Mouse (Mus musculus) hindbrain, embryonic 15.5 days (tissue): ENCODE measurements at regions not wholly inside any gene's neighbourhood (a gene's known extent, or its start where the extent isn't known, plus 50 kb on each side); places are given as distances from the start of the nearest gene placed in this dataset.

ENCODE experiments used
- ATAC-seq: fragments of 200-750 bp; cut with Nextera tagmentation; 2 replicates; pipeline ENCODE4 v1.8.0; 2017; ENCODE audit warnings: low read depth, moderate number of reproducible peaks, moderate TSS enrichment; ENCODE audit not compliant: low FRiP score
- H3K27ac ChIP-seq: fragments of 300-500 bp; sonication (generic); replicated peaks from 2 replicates; pipeline ENCODE4 v1.5.1; 2015; ENCODE audit warnings: mild to moderate bottlenecking, inconsistent platforms
- H3K27me3 ChIP-seq: fragments of 300-500 bp; sonication (generic); 2 replicates; pipeline ENCODE4 v1.6.1; 2015; ENCODE audit warnings: control low read depth, inconsistent platforms
- H3K36me3 ChIP-seq: fragments of 300-500 bp; sonication (generic); 2 replicates; pipeline ENCODE4 v1.6.1; 2015; ENCODE audit warnings: control low read depth, inconsistent platforms
- H3K4me1 ChIP-seq: fragments of 300-500 bp; sonication (generic); replicated peaks from 2 replicates; pipeline ENCODE4 v1.6.1; 2015; ENCODE audit warnings: control low read depth, inconsistent platforms
- H3K4me2 ChIP-seq: fragments of 300-500 bp; sonication (generic); 2 replicates; pipeline ENCODE4 v1.6.1; 2015; ENCODE audit warnings: moderate library complexity, mild to moderate bottlenecking, inconsistent platforms
- H3K4me3 ChIP-seq: fragments of 300-500 bp; sonication (generic); 2 replicates; pipeline ENCODE4 v1.5.1; 2015; ENCODE audit warnings: mild to moderate bottlenecking, inconsistent platforms
- H3K9ac ChIP-seq: fragments of 300-500 bp; sonication (generic); 2 replicates; pipeline ENCODE4 v1.6.1; 2015; ENCODE audit warnings: inconsistent platforms
- H3K9me3 ChIP-seq: fragments of 300-500 bp; sonication (generic); 2 replicates; pipeline ENCODE4 v1.6.1; 2016; ENCODE audit warnings: control low read depth, inconsistent platforms
- WGBS: fragments of 180-500 bp; shearing (Covaris S2); methylation state at CpG from one replicate; pipeline ENCODE4 v1.1.7; 2015; 5-methylcytosine and 5-hydroxymethylcytosine counted together

DNA sequence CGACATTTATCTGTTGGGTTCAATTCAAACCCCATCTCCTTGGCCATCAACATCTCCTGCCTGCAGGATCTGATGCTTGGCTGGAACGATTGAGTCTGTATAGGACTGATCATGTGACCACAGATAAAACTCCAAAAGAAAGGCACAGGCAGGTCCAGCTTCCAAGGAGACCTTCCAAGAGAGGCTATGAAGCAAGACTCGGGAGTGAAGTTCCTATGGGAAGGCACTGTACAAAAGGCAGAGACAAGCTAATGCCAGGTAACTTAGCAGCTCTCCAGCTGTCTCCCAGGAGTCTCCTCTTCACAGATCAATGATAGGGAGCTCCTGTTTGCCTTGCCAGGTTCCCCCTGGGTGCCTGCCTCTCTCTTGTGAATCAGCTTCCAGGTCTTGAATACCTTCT lies 528.2 kb upstream of the Adamts16 start:
- Histone ChIP-seq H3K4me1 (no peaks in the 10 kb centered on the region), H3K36me3 (no peaks in the 10 kb centered on the region), H3K27me3 (no peaks in the 10 kb centered on the region), H3K9ac (no peak overlapping the region), H3K9me3 (no peaks in the 10 kb centered on the region), H3K4me2 (no peak overlapping the region), H3K4me3 (no peak overlapping the region), H3K27ac (no peak overlapping the region)
- 86% methylated on average over 3 of the region's 3 CpGs for WGBS
- no peak for ATAC-seq

- H3K9me3 ChIP-seq = no peaks in the 10 kb centered on the region
- H3K27me3 ChIP-seq = no peaks in the 10 kb centered on the region
- WGBS = 65% methylated on average over 3 of the region's 3 CpGs
- no peaks in the 10 kb centered on the region for H3K4me1 ChIP-seq
- H3K4me3 ChIP-seq = no peak overlapping the region
- H3K27ac ChIP-seq = no peak overlapping the region
- no peaks in the 10 kb centered on the region for H3K36me3 ChIP-seq
- no peak overlapping the region for H3K9ac ChIP-seq
- no peak overlapping the region for H3K4me2 ChIP-seq
- no peak for ATAC-seq
Measured at GRCm38 (mm10) chr13:71365261-71365660, 523.6 kb upstream of the Adamts16 start.

GRCm38 (mm10) chr13:71362311-71362710 lies 520.7 kb upstream of the Adamts16 start:
- Histone ChIP-seq H3K27me3 (no peaks in the 10 kb centered on the region), H3K4me3 (no peak overlapping the region), H3K4me2 (no peak overlapping the region), H3K9me3 (no peaks in the 10 kb centered on the region), H3K4me1 (no peaks in the 10 kb centered on the region), H3K27ac (no peak overlapping the region), H3K9ac (no peak overlapping the region), H3K36me3 (no peaks in the 10 kb centered on the region)
- 91% methylated on average over 5 of the region's 5 CpGs for WGBS
- no peak for ATAC-seq

GRCm38 (mm10) chr13:71359112-71359511 lies 517.5 kb upstream of the Adamts16 start:
- Histone ChIP-seq H3K4me1 (no peaks in the 10 kb centered on the region), H3K9ac (no peak overlapping the region), H3K4me2 (peak overlapping the region; percentile 6; the same call in 1 of the 2 replicates), H3K4me3 (no peak overlapping the region), H3K27me3 (no peaks in the 10 kb centered on the region), H3K36me3 (no peaks in the 10 kb centered on the region), H3K9me3 (no peaks in the 10 kb centered on the region), H3K27ac (no peak overlapping the region)
- ATAC-seq = no peak
- WGBS = 79% methylated on average over 11 of the region's 11 CpGs

DNA sequence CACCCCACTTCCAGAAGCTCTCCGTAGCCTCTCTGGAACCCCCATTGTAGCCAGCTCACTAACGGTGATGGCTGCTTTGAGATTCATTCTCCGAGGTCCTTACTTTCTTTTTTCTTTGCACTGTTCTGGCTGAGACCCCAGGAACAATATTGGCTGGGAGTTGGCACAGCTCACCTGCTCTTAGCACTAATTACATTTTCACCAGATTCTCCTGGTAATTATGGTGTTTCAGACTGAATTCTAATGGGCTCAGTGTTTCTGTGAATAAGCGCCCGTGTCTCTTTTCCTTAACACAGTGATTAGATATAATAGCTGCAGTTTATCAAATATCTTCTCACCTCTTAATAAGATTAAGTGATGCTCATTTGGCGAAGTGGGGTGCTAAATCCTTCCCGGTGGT lies 509.2 kb upstream of the Adamts16 start:
- Histone ChIP-seq H3K9ac (no peak overlapping the region), H3K27me3 (no peaks in the 10 kb centered on the region), H3K9me3 (no peaks in the 10 kb centered on the region), H3K36me3 (no peaks in the 10 kb centered on the region), H3K4me1 (no peaks in the 10 kb centered on the region), H3K4me2 (no peak overlapping the region), H3K4me3 (no peak overlapping the region), H3K27ac (no peak overlapping the region)
- 60% methylated on average over 7 of the region's 7 CpGs for WGBS
- no peak for ATAC-seq

GRCm38 (mm10) chr13:71342921-71343320 lies 501.3 kb upstream of the Adamts16 start:
- no peak overlapping the region for H3K27ac ChIP-seq
- no peak for ATAC-seq
- H3K36me3 ChIP-seq = no peaks in the 10 kb centered on the region
- 96% methylated on average over 1 of the region's 1 CpGs for WGBS
- no peaks in the 10 kb centered on the region for H3K27me3 ChIP-seq
- H3K9me3 ChIP-seq = no peaks in the 10 kb centered on the region
- no peaks in the 10 kb centered on the region for H3K4me1 ChIP-seq
- no peak overlapping the region for H3K9ac ChIP-seq
- H3K4me3 ChIP-seq = no peak overlapping the region
- H3K4me2 ChIP-seq = no peak overlapping the region

DNA sequence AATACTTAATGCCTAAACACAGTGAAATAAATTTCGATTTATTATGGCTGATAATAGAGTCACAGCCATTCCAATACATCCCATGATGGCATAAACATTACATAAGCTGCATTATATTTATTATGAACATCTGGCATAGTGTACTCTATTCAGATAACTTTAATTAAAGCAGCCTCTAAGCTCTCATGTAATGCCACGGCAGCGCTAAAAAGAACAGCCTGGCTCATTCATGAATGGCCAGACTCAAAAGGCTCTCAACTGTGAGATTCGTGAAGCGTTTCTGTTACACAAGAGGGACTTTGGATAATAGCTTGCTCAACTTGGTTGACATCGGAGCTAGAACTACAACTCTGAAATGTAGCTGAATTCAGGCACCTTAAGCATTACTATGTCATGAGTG lies 497.1 kb upstream of the Adamts16 start:
- H3K4me3 ChIP-seq = no peak overlapping the region
- no peak for ATAC-seq
- H3K36me3 ChIP-seq = no peaks in the 10 kb centered on the region
- no peaks in the 10 kb centered on the region for H3K27me3 ChIP-seq
- 33% methylated on average over 6 of the region's 6 CpGs for WGBS
- no peak overlapping the region for H3K4me2 ChIP-seq
- no peak overlapping the region for H3K27ac ChIP-seq
- H3K9ac ChIP-seq = no peak overlapping the region
- no peaks in the 10 kb centered on the region for H3K4me1 ChIP-seq
- no peaks in the 10 kb centered on the region for H3K9me3 ChIP-seq

DNA sequence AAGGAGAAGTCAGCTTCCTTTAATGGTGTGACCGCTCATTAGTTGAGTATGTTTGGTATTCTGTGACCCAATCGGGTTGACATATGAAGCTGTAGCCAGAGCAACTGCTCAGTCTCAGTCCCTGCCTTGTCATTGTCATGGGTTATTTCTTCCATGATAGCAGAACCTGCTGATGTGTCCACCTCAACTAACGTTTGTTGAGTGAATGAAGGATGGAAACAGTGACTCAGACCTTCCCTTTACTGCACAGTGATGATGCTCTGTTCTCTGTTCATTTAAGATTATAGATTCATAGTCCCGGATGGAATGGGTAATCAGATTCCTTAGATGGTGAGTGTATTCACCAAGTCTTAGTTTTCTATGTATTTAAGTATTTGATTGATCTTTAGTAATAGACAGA lies 493.3 kb upstream of the Adamts16 start:
- no peak overlapping the region for H3K27ac ChIP-seq
- H3K4me2 ChIP-seq = no peak overlapping the region
- no peak overlapping the region for H3K9ac ChIP-seq
- H3K9me3 ChIP-seq = no peaks in the 10 kb centered on the region
- whole genome bisulfite sequencing = 89% methylated on average over 4 of the region's 4 CpGs
- no peaks in the 10 kb centered on the region for H3K36me3 ChIP-seq
- ATAC-seq = no peak
- H3K4me3 ChIP-seq = no peak overlapping the region
- H3K4me1 ChIP-seq = no peaks in the 10 kb centered on the region
- no peaks in the 10 kb centered on the region; the same call in 1 of the 2 replicates for H3K27me3 ChIP-seq

DNA sequence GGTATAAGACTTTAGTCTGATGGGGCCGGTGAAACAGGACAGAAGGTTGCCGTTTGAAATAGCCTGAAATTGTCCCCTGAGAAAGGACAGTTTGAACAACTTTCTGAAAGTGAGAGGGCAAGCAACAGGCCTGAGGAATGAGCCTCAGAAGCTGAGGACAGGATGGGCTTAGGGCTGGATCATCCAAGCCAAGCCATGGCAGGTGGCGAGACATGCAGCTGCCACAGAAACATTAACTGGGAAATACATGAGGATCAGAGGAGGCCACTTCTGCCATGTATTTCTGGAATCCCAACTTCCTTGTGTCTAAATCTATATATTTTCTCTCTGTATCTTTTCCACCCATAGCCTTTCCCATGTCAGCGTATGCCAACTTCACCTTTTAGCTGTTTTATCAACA lies 491.5 kb upstream of the Adamts16 start:
- no peak overlapping the region for H3K4me3 ChIP-seq
- H3K9me3 ChIP-seq = no peaks in the 10 kb centered on the region
- H3K4me2 ChIP-seq = no peak overlapping the region
- 92% methylated on average over 4 of the region's 4 CpGs for WGBS
- no peaks in the 10 kb centered on the region for H3K4me1 ChIP-seq
- H3K9ac ChIP-seq = no peak overlapping the region
- H3K36me3 ChIP-seq = no peaks in the 10 kb centered on the region
- no peaks in the 10 kb centered on the region; the same call in 1 of the 2 replicates for H3K27me3 ChIP-seq
- ATAC-seq = no peak
- no peak overlapping the region for H3K27ac ChIP-seq

DNA sequence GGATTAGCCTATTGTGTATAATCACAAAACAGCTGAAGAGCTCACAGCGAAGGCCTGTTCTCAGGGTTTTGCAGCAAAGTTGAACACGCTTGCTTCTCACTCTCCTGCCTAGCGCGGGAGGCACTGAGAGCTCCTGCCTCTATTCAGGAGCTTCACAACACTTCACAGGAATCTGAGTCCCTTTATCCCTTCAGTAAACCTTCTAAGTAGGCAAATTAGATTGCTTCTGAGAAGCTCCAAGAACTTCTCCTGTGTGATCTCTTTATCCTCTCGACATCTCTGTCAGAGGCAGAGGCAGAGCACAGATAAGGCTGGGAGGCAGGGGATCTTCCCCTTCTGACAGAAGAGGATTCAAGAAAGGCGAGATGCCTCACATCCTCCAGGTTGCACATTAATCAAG lies 488.7 kb upstream of the Adamts16 start:
- no peak overlapping the region for H3K4me2 ChIP-seq
- no peak overlapping the region for H3K27ac ChIP-seq
- H3K9me3 ChIP-seq = no peaks in the 10 kb centered on the region
- H3K36me3 ChIP-seq = no peaks in the 10 kb centered on the region
- H3K27me3 ChIP-seq = no peaks in the 10 kb centered on the region; the same call in 1 of the 2 replicates
- H3K4me3 ChIP-seq = no peak overlapping the region
- H3K9ac ChIP-seq = no peak overlapping the region
- no peak for ATAC-seq
- 40% methylated on average over 6 of the region's 6 CpGs for WGBS
- H3K4me1 ChIP-seq = no peaks in the 10 kb centered on the region

- no peak for ATAC-seq
- 77% methylated on average over 4 of the region's 4 CpGs for WGBS
Measured at GRCm38 (mm10) chr13:71327802-71328753, 486.5 kb upstream of the Adamts16 start.

DNA sequence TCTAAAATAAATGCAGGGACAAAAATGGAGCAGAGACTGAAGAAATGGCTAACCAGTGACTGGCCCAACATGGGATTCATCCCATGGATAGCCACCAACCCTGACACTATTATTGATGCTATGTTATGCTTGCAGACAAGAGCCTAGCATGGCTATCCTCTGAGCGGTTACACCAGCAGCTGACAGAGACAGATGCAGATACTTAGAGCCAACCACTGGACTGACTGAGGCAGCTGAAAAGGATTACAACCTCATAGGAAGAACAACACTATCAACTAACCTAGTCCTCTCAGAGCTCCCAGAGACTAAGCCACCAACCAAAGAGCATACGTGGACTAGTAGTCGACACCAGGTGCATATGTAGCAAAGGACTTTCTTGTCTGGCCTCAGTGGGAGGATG lies 478.9 kb upstream of the Adamts16 start:
- Histone ChIP-seq H3K9me3 (no peaks in the 10 kb centered on the region), H3K27me3 (no peaks in the 10 kb centered on the region), H3K9ac (no peak overlapping the region), H3K27ac (no peak overlapping the region), H3K4me1 (no peaks in the 10 kb centered on the region), H3K4me3 (no peak overlapping the region), H3K4me2 (no peak overlapping the region), H3K36me3 (no peaks in the 10 kb centered on the region)
- WGBS = 92% methylated on average over 3 of the region's 3 CpGs
- no peak for ATAC-seq

More at GRCm38 (mm10) chr13:71327802-71328753, 486.5 kb upstream of the Adamts16 start:
- Histone ChIP-seq H3K9me3 (no peaks in the 10 kb centered on the region), H3K27me3 (no peaks in the 10 kb centered on the region; the same call in 1 of the 2 replicates), H3K4me2 (no peak overlapping the region), H3K4me3 (no peak overlapping the region), H3K9ac (no peak overlapping the region), H3K27ac (no peak overlapping the region), H3K36me3 (no peaks in the 10 kb centered on the region), H3K4me1 (no peaks in the 10 kb centered on the region)
